Mouse (Mus musculus) forebrain, embryonic 16.5 days (tissue): ENCODE measurements at regions not wholly inside any gene's neighbourhood (a gene's known extent, or its start where the extent isn't known, plus 50 kb on each side); places are given as distances from the start of the nearest gene placed in this dataset.

Source experiments
- ATAC-seq: fragments of 200-750 bp; cut with Nextera tagmentation; 2 replicates; pipeline ENCODE4 v1.8.0; 2017; ENCODE audit warnings: mild to moderate bottlenecking, moderate library complexity
- H3K27ac ChIP-seq: fragments of 300-500 bp; sonication (generic); 2 replicates; pipeline ENCODE4 v1.5.1; 2014; ENCODE audit warnings: low read length, control low read depth
- H3K27me3 ChIP-seq: fragments of 300-500 bp; sonication (generic); replicated peaks from 2 replicates; pipeline ENCODE4 v1.6.1; 2014; ENCODE audit warnings: low read length; ENCODE audit not compliant: control insufficient read depth, insufficient read depth
- H3K36me3 ChIP-seq: fragments of 300-500 bp; sonication (generic); 2 replicates; pipeline ENCODE4 v1.6.1; 2014; ENCODE audit not compliant: control insufficient read depth, insufficient read depth
- H3K4me1 ChIP-seq: fragments of 300-500 bp; sonication (generic); replicated peaks from 2 replicates; pipeline ENCODE4 v1.6.1; 2014; ENCODE audit warnings: low read length; ENCODE audit not compliant: control insufficient read depth, insufficient read depth
- H3K4me2 ChIP-seq: fragments of 300-500 bp; sonication (generic); 2 replicates; pipeline ENCODE4 v1.6.1; 2014; ENCODE audit warnings: mild to moderate bottlenecking, low read length, control low read depth
- H3K4me3 ChIP-seq: fragments of 300-500 bp; sonication (generic); replicated peaks from 2 replicates; pipeline ENCODE4 v1.5.1; 2014; ENCODE audit warnings: mild to moderate bottlenecking, low read length, control low read depth
- H3K9ac ChIP-seq: fragments of 300-500 bp; sonication (generic); replicated peaks from 2 replicates; pipeline ENCODE4 v1.6.1; 2014; ENCODE audit warnings: low read depth, low read length, control low read depth
- H3K9me3 ChIP-seq: fragments of 300-500 bp; sonication (generic); 2 replicates; pipeline ENCODE4 v1.6.1; 2016; ENCODE audit warnings: low read length; ENCODE audit not compliant: control insufficient read depth
- WGBS: fragments of 180-500 bp; shearing (Covaris S2); extraction: QIAGEN DNeasy Blood & Tissue Kit; methylation state at CpG from one replicate; pipeline ENCODE4 v1.1.7; 2014; 5-methylcytosine and 5-hydroxymethylcytosine counted together

DNA sequence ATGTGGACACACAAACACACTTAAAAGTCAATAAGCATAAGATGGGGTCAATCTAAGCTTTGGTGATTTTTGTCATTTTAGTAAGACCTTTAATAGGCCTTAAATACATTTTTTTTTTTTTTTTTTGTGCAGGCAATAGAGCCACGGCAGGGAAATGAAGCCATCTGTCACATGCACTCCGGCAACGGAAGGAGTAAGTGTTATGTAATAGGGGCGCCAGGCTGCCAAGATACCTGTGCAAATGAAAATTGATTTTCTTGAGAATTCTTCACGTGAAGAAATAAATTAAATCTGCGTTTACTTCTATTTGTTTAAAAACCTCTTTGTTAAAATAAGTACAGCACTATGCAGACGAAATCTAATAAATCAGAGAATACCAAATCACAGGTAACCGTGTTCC lies 54.6 kb upstream of the Card11 start:
- H3K4me3 ChIP-seq, result no peak overlapping the region
- WGBS, result 77% methylated on average over 8 of the region's 8 CpGs
- no peaks in the 10 kb centered on the region for H3K4me1 ChIP-seq
- H3K9ac ChIP-seq, result no peak overlapping the region
- no peak overlapping the region for H3K4me2 ChIP-seq
- no peaks in the 10 kb centered on the region for H3K36me3 ChIP-seq
- H3K27ac ChIP-seq, result no peak overlapping the region
- H3K9me3 ChIP-seq, result peaks cover 7% of the 10 kb centered on the region; the same call in 1 of the 2 replicates
- no peak for ATAC-seq
- H3K27me3 ChIP-seq, result no peaks in the 10 kb centered on the region

DNA sequence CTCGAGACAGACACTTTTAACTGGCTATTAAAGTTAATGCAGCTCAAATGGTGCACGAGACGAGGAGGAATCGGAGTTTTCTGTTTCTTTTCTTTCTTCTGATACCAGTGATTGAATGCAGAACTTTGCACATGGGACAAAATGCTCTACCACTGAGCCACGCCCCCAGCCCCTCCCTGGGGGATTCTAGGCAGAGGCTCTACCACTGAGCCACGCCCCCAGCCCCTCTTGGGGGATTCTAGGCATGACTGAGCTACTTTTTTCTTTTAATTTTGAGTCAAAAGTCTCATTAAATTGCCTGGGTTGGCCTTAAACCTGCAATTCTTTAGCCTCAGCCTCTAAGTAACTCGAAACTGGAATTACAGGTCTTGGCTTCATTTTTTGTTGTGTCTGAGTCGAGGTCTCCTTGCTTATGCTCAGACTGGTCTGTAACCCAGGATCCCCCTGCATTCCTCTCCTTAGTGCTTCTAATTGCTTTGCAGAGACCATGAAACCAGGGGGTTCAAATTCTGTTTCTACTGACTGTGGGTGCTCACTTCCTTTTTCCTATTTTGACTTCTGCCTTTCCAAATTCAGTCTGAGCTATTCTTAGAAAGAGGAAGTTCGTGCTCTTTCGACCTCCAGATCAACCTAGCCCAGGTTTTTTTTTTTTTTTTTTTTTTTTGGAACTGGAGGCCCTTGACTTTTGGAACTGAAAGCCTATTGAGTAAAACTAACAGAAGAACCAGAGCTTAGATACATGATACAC lies 55.4 kb upstream of the Card11 start:
- Histone ChIP-seq H3K9ac (no peak overlapping the region), H3K9me3 (peaks cover 7% of the 10 kb centered on the region; the same call in 1 of the 2 replicates), H3K4me3 (no peak overlapping the region), H3K27ac (no peak overlapping the region), H3K27me3 (no peaks in the 10 kb centered on the region), H3K4me1 (no peaks in the 10 kb centered on the region), H3K36me3 (no peaks in the 10 kb centered on the region), H3K4me2 (no peak overlapping the region)
- ATAC-seq, result no peak
- 87% methylated on average over 10 of the region's 10 CpGs for WGBS

DNA sequence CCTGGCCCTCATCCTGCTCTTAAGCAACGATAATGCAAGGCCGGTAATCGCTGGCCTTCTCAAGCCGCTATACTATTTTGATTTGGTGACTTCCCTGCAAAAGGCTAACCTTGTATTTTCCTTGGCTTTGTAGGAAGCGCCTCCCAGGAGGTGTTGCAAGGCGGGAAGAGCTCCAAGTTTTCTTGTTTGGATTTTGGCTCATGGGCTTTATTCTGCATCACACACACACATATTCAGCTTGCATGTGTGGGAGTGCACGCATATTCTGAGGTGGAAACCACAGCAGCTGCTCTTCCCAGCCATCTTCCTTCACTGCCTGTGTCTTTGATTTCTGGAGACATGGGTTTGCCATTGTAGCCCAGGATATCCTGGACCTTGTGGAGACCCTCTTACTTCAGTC lies 57.8 kb upstream of the Card11 start:
- Histone ChIP-seq H3K4me3 (no peak overlapping the region), H3K9me3 (no peaks in the 10 kb centered on the region), H3K4me2 (no peak overlapping the region), H3K9ac (no peak overlapping the region), H3K36me3 (no peaks in the 10 kb centered on the region), H3K27ac (no peak overlapping the region), H3K27me3 (no peaks in the 10 kb centered on the region), H3K4me1 (no peaks in the 10 kb centered on the region)
- ATAC-seq, result no peak
- 76% methylated on average over 7 of the region's 7 CpGs for WGBS

DNA sequence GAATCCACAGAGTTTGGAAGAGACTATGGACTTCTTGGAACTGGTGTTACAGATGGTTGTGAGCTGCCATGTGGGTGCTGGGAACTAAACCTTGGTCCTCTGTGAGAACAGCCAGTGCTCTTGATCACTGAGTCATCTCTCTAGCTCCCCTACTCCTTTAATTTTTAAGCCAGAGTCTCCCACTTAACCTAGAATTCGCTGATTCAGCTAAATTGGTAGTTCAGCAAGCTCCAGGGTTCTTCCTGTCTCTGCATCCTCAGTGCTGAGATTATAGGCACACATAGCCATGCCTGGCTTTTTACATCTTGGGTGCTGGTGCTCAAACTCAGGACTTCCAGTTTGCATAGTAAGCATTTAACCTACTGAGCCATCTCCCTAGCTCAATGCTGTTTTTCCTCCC lies 58.5 kb upstream of the Card11 start:
- Histone ChIP-seq H3K27ac (no peak overlapping the region), H3K36me3 (no peaks in the 10 kb centered on the region), H3K4me1 (no peaks in the 10 kb centered on the region), H3K9me3 (no peaks in the 10 kb centered on the region), H3K4me2 (no peak overlapping the region), H3K4me3 (no peak overlapping the region), H3K27me3 (no peaks in the 10 kb centered on the region), H3K9ac (no peak overlapping the region)
- 65% methylated on average over 1 of the region's 1 CpGs for WGBS
- no peak for ATAC-seq

DNA sequence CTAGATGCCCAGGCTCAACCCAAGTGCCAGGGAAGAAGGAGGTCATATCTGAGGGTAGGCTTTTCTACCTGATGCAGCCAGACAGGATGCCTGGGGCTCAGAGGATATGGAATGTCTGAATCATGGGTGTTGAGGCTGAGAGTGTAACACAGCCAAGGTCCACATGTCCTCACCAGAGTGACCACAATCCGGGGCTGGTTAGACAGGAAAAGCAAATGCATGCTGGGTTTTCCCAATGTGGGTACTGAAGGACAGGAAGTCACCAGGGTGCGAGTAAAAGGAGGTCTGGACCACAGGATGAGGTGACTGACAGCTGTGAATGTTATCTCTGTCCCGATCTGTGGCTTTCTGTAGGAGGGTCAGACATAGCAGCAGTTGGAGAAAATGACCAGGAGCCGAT lies 61.8 kb upstream of the Card11 start:
- Histone ChIP-seq H3K9me3 (no peaks in the 10 kb centered on the region), H3K4me3 (no peak overlapping the region), H3K27me3 (no peaks in the 10 kb centered on the region), H3K27ac (no peak overlapping the region), H3K36me3 (no peaks in the 10 kb centered on the region), H3K9ac (no peak overlapping the region), H3K4me2 (no peak overlapping the region), H3K4me1 (no peaks in the 10 kb centered on the region)
- ATAC-seq, result no peak
- 81% methylated on average over 4 of the region's 4 CpGs for WGBS

DNA sequence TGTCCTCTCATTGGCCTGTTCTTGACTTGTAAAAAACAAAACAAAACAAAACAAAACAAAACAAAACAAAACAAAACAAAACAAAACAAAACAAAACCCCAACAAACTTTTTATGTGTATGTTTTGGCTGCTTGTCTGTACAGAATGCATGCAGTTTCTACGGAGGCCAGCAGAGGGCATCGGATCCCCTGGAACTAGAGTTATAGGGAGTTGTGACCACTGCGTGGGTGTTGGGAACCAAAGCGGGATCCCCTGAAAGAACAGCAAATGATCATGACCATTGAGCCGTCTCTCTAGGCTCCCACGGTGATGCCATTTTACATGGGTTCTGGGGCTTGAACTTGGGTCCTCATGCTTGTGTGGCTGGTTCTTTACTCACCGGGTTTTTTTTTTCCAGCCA lies 67.2 kb upstream of the Card11 start:
- no peaks in the 10 kb centered on the region for H3K27me3 ChIP-seq
- no peaks in the 10 kb centered on the region for H3K4me1 ChIP-seq
- H3K27ac ChIP-seq, result no peak overlapping the region
- no peak overlapping the region for H3K9ac ChIP-seq
- no peak overlapping the region for H3K4me3 ChIP-seq
- WGBS, result 86% methylated on average over 7 of the region's 7 CpGs
- H3K9me3 ChIP-seq, result no peaks in the 10 kb centered on the region
- no peaks in the 10 kb centered on the region for H3K36me3 ChIP-seq
- H3K4me2 ChIP-seq, result no peak overlapping the region
- no peak for ATAC-seq

DNA sequence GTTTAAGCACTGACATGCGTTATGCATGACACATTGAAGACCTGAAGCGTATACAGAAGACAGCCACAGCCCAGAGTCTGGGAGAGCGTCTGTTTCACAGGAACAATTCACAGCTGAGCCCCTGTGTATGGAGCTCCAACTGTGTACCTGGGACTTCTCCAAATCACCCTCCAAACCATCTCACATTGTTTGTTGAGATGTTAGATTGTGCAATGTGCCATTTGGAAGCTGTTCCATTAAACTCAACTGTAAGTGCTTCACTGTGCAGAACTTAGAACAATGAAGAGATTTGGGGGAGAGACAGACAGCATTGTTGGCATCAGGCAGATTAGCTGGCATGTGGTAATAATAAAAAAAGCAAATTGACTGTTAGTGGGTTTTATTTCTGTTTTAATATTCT lies 74.1 kb upstream of the Card11 start:
- H3K4me2 ChIP-seq, result no peak overlapping the region
- no peak overlapping the region for H3K9ac ChIP-seq
- no peak for ATAC-seq
- no peaks in the 10 kb centered on the region for H3K27me3 ChIP-seq
- no peak overlapping the region for H3K27ac ChIP-seq
- H3K4me1 ChIP-seq, result peaks cover 1% of the 10 kb centered on the region; the same call in 1 of the 2 replicates
- H3K9me3 ChIP-seq, result no peaks in the 10 kb centered on the region
- H3K36me3 ChIP-seq, result no peaks in the 10 kb centered on the region
- 40% methylated on average over 3 of the region's 3 CpGs for WGBS
- H3K4me3 ChIP-seq, result no peak overlapping the region

DNA sequence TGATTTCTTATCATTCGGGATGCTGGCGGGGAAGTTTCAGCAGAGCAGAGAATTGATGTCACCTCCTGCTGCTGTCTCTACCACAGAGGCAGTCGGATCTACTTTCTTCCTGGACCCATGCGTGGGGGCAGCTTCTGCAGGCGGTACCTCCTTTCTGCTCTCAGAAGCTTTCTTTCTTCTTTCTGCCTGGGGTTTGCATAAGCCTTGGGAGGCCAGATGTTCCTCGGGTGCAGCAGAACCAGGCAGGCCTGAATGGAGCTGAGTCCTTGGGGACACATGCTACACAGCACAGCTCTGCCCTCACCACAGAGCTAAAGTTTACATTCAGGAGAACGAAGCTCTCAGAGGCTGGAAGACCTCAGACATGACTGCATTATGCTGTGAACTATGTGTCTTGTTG lies 75.8 kb upstream of the Card11 start:
- Histone ChIP-seq H3K9me3 (no peaks in the 10 kb centered on the region), H3K9ac (no peak overlapping the region), H3K4me1 (peaks cover 5% of the 10 kb centered on the region; the same call in 1 of the 2 replicates), H3K36me3 (no peaks in the 10 kb centered on the region), H3K4me2 (no peak overlapping the region), H3K27ac (no peak overlapping the region), H3K4me3 (no peak overlapping the region), H3K27me3 (no peaks in the 10 kb centered on the region)
- ATAC-seq, result no peak
- WGBS, result 79% methylated on average over 7 of the region's 7 CpGs

DNA sequence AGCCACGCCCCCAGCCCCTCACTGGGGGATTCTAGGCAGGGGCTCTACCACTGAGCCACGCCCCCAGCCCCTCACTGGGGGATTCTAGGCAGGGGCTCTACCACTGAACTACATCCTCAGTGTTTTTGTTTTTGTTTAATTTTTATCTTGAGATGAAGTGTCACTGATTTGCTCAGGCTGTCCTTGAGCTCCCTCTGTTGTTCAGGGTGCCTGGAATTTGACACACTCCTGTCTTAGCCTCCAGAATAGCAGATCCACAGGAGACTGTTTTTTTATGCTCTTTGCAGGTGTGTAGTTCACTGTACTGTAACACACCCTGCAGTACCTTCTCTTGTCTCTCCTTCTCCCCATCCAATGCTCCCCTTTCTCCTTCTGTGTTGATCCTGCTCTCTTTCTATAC lies 76.6 kb upstream of the Card11 start:
- H3K9me3 ChIP-seq, result no peaks in the 10 kb centered on the region
- H3K4me1 ChIP-seq, result peaks cover 5% of the 10 kb centered on the region; the same call in 1 of the 2 replicates
- ATAC-seq, result no peak
- 88% methylated on average over 2 of the region's 2 CpGs for WGBS
- H3K36me3 ChIP-seq, result no peaks in the 10 kb centered on the region
- H3K4me2 ChIP-seq, result no peak overlapping the region
- no peak overlapping the region for H3K9ac ChIP-seq
- no peaks in the 10 kb centered on the region for H3K27me3 ChIP-seq
- H3K4me3 ChIP-seq, result no peak overlapping the region
- H3K27ac ChIP-seq, result no peak overlapping the region

DNA sequence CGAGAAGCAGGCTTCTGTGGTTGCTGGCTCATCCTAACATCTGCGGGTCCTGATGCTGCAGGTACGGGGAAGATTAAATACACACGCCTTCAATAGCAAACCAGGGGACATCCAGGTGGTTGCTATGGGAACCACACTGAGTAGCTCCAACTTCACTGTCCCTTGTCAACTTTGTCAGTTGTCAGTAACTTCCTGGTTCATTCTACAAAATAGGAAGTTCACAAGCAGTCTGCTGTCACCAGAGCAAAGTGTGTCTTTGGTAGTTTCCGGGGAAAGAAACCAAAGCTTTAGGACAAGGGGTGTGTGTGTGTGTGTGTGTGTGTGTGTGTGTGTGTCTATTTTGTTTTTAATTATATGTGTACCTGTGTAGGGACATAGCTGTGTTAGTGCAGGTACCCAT lies 80.5 kb upstream of the Card11 start:
- peaks cover 13% of the 10 kb centered on the region; the same call in 1 of the 2 replicates for H3K4me1 ChIP-seq
- no peaks in the 10 kb centered on the region for H3K27me3 ChIP-seq
- no peaks in the 10 kb centered on the region for H3K36me3 ChIP-seq
- no peaks in the 10 kb centered on the region for H3K9me3 ChIP-seq
- no peak overlapping the region for H3K4me3 ChIP-seq
- ATAC-seq, result no peak
- no peak overlapping the region for H3K9ac ChIP-seq
- H3K4me2 ChIP-seq, result no peak overlapping the region
- 74% methylated on average over 5 of the region's 5 CpGs for WGBS
- no peak overlapping the region for H3K27ac ChIP-seq
